Mouse (Mus musculus) spleen, postnatal 36 days (tissue): ENCODE data around the gene Gm49388.

ENCODE experiments used
- DNase-seq, 2 experiments: peaks; one replicate each; pipeline ENCODE4 v3.0.0; 2022; ENCODE audit warnings: low spot score in 2 of 2, mixed read lengths in 1 of 2

The Gm49388 gene

GRCm38 (mm10) chr7:127840886-127841285 lies 55.5 kb downstream of the Gm49388 start:
- DNase-seq: peak; percentile 38 to 48

DNA sequence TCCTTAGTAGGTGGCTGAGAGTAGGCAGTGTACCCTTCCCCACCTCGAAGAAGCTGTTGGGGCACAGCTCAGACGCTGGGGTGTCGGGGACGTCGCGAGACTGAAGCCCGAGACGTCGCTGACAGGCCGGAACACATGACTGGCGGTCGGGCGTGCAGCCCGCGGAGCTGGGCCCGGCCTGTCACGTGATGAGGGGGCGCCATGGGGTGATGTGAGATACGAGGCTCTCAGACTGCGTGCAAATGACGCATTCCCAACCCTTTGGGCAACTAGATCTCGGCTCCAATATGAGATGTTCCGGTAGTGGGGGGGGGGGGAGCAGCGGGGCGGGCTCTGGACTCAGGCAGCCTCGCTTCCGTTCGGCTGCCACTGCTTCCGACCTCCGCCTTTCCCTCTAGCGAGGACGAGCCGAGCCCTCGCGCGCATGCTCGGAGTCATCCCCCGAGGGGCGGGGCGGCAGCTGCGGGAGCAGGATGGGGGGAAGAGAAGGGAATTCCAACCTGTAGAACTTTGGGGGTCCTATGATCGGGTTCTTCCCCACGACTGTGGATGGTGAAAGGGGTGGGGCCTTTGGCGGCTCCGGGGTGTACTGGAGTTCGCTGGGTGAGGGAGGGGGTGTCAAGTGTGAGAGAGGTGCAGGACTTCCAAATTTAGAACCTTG lies 56.1 kb downstream of the Gm49388 start:
- peak; percentile 90 to 92 for DNase-seq

DNA sequence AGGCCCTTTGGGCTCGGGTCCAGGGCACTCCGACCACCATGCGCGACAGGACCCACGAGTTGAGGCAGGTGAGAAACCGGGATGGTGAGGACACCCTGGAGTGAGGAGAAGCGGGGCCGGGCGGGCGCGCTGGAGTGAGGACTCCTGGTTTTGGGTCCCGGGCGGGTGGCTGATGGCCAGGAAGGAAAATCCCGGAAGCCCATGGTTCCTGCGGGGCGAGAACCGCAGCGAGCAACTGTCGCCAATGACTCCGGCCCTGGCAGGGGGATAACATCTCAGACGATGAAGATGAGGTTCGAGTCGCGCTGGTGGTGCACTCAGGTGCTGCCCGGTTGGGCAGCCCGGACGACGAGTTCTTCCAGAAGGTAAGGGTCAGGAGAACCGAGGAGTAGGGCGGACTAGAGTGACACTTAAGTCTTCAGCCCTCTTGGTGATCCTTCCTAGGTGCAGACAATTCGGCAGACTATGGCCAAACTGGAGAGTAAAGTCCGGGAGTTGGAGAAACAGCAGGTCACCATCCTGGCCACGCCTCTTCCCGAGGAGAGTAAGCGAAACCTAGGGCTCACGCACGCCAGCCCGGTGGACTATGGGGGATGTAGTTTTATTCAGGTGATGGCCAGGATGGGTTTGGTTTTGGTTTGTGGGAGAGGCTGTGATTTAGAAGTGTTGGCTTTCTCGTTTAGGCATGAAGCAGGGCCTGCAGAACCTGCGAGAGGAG lies 56.8 kb downstream of the Gm49388 start:
- DNase-seq: peak; percentile 82 to 86

DNA sequence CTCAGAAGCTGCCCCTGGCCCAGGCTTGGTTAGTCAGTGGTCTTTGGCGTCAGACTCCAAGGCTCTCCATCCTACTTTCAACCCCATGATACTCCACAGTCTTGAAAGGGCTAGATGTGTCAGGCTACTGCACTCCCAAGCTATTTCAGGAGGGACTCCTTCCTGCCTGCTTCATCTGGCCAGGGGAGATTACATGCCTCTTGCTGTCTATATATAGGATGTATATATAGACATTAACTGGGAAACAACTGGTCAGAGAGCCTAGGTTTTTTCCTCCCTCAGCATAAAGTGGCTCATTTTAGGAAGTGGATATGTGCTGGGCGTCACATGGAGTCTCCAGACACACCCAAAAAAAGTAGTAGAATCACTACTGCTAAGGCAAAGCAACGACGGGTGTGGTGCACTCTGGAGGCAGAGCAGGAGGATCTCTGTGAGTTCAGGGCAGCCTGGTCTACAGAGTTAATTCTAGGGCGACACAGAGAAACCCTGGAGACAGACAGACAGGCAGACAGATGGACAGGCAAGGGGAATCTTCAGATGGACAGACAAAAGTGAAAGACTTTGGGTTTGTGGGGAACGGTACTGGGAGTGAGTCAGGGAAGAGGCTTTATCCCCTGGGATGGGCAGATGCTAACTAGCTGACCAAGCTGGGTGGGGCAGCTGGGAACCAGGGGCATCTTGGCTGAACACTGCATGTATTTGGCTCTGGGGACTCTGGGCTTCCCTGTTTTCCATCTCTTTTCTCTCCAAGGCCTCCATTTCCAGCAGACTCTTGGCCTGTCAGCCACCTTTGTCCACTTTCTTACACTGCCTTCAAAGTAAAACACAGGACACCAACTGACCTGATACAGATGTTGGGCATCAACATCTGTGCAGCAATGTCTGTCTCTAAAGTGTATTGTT lies 64.8 kb downstream of the Gm49388 start:
- DNase-seq: no peak

DNA sequence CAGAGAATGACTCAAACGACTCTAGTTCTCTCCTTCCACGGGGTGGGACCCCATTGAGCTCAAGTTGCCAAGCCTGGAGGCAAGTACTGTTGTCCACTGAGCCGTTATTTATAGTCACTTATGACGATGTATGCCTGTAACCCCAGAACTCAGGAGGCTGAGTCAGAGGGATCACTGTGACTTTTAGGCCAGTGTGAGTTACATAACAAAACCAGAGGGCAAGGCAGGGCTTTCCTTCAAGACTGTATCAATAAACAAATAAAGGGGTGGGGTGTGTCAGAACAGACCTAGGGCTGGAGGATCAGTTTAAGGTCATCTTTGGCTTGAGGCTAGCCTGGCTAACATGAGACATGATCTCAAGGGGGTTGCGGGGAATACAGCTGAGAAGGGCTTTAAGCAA lies 65.5 kb downstream of the Gm49388 start:
- DNase-seq: no peak
